Mouse (Mus musculus) heart, embryonic 13.5 days (tissue): ENCODE measurements around the gene Fzr1. TPM values are rescaled to one million over a fixed set of nuclear protein-coding genes. Genes with fewer than 3 reads are reported as not detected.

Experiments
- ATAC-seq: fragments of 200-750 bp; cut with Nextera tagmentation; 2 replicates; pipeline ENCODE4 v1.8.0; 2017; ENCODE audit warnings: moderate TSS enrichment; ENCODE audit not compliant: insufficient number of reproducible peaks, low FRiP score, low TSS enrichment; ENCODE audit errors: extremely low read depth
- H3K27ac ChIP-seq: fragments of 300-500 bp; sonication (generic); replicated peaks from 2 replicates; pipeline ENCODE4 v1.5.1; 2015; ENCODE audit warnings: moderate library complexity, mild to moderate bottlenecking, inconsistent platforms
- H3K27me3 ChIP-seq: fragments of 300-500 bp; sonication (generic); replicated peaks from 2 replicates; pipeline ENCODE4 v1.6.1; 2015; ENCODE audit warnings: mild to moderate bottlenecking, inconsistent platforms
- H3K36me3 ChIP-seq: fragments of 300-500 bp; sonication (generic); 2 replicates; pipeline ENCODE4 v1.6.1; 2015; ENCODE audit warnings: mild to moderate bottlenecking, inconsistent platforms
- H3K4me1 ChIP-seq: fragments of 300-500 bp; sonication (generic); 2 replicates; pipeline ENCODE4 v1.6.1; 2015; ENCODE audit warnings: inconsistent platforms
- H3K4me2 ChIP-seq: fragments of 300-500 bp; sonication (generic); 2 replicates; pipeline ENCODE4 v1.6.1; 2015; ENCODE audit warnings: inconsistent platforms, mild to moderate bottlenecking, moderate library complexity
- H3K4me3 ChIP-seq: fragments of 300-500 bp; sonication (generic); 2 replicates; pipeline ENCODE4 v1.5.1; 2015; ENCODE audit warnings: moderate library complexity, mild to moderate bottlenecking, inconsistent platforms
- H3K9ac ChIP-seq: fragments of 300-500 bp; sonication (generic); 2 replicates; pipeline ENCODE4 v1.6.1; 2015; ENCODE audit warnings: inconsistent platforms, mild to moderate bottlenecking, moderate library complexity
- H3K9me3 ChIP-seq: fragments of 300-500 bp; sonication (generic); 2 replicates; pipeline ENCODE4 v1.6.1; 2016; ENCODE audit warnings: inconsistent platforms
- WGBS: fragments of 180-500 bp; shearing (Covaris S2); methylation state at CpG from one replicate; pipeline ENCODE4 v1.1.7; 2015; ENCODE audit warnings: mixed read lengths; 5-methylcytosine and 5-hydroxymethylcytosine counted together
- polyA plus RNA-seq: library from polyadenylated mRNA; unstranded; fragments of >200 nt; fragmentation: Nextera tagmentation; extraction: Ambion mirVana; gene quantifications from 2 replicates; pipeline ENCODE4 v1.2.1, GENCODE M21; 2015

The Fzr1 gene
- polyA plus RNA-seq, 1 experiment from 2014 or later: 72.2 TPM

DNA sequence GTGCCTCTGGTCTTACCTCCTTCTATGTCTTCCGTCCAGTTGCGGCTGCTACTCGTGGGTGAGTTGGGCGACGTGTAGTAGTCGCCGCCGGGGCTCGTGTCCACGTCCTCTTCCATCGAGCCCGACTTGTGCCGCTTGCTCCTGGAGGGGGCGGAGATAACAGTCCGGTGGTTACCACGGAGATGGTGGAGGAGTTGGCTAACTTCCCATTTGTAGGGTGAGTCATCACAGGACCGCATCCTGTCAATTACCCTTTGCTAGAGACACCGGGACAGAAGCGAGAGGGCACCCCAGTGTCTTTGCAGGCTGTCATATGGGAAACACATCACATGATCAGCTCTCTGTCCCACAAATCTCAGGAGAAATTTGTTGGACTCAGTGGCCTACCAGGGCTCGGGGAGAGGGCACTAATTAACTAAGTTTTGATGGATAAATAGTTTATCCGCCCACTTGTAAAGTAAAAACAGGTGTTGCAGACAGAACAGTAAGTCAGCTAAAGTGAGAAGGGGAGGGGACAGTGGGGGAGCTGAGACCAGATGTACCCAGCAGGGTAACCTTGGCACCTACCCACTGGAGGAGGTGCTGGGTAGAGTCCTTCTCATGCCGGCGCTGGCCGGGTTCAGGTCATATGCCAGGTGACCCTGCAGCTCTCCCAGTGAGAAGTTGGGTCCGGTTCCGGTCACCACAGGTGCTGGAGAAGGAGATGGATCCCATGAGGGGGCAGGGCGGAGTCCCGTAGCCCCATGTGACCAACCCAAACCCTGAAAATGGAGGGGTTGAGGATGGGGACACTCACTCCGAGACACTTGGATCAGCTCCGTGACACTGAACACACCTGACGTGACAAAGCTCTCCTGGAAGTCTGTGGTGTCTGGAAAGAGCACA lies 29.5 kb upstream of the Fzr1 start:
- H3K9me3 ChIP-seq: no peaks in the 10 kb centered on the region
- H3K4me1 ChIP-seq: peaks cover 96% of the 10 kb centered on the region
- peak overlapping the region; percentile 71 for H3K9ac ChIP-seq
- peaks cover 4% of the 10 kb centered on the region; the same call in 1 of the 2 replicates for H3K27me3 ChIP-seq
- peak overlapping the region; percentile 65 for H3K4me2 ChIP-seq
- H3K36me3 ChIP-seq: peaks cover 65% of the 10 kb centered on the region
- H3K27ac ChIP-seq: peak overlapping the region; percentile 98
- ATAC-seq: no peak
- 19% methylated on average over 31 of the region's 31 CpGs for WGBS
- peak overlapping the region; percentile 45 for H3K4me3 ChIP-seq

- Histone ChIP-seq H3K9ac (peak overlapping the region; percentile 71), H3K27ac (peak overlapping the region; percentile 98), H3K36me3 (peaks cover 63% of the 10 kb centered on the region), H3K9me3 (no peaks in the 10 kb centered on the region), H3K4me2 (peak overlapping the region; percentile 65), H3K4me3 (peak overlapping the region; percentile 45), H3K4me1 (peaks cover 96% of the 10 kb centered on the region), H3K27me3 (peaks cover 4% of the 10 kb centered on the region; the same call in 1 of the 2 replicates)
- WGBS: 27% methylated on average over 24 of the region's 24 CpGs
- no peak for ATAC-seq
Observed at GRCm38 (mm10) chr10:81406504-81407440, 28.5 kb upstream of the Fzr1 start.

GRCm38 (mm10) chr10:81405588-81406201 lies 27.4 kb upstream of the Fzr1 start:
- peaks cover 4% of the 10 kb centered on the region; the same call in 1 of the 2 replicates for H3K27me3 ChIP-seq
- ATAC-seq: no peak
- H3K4me2 ChIP-seq: peak overlapping the region; percentile 65
- WGBS: 46% methylated on average over 13 of the region's 13 CpGs
- peaks cover 96% of the 10 kb centered on the region for H3K4me1 ChIP-seq
- no peaks in the 10 kb centered on the region for H3K9me3 ChIP-seq
- H3K9ac ChIP-seq: 0 out of 2 replicates have a peak overlapping the region, but pooled peaks have one; percentile 71
- H3K27ac ChIP-seq: 0 out of 2 replicates have a peak overlapping the region, but pooled peaks have one; percentile 98
- H3K36me3 ChIP-seq: peaks cover 66% of the 10 kb centered on the region
- H3K4me3 ChIP-seq: no peak overlapping the region

GRCm38 (mm10) chr10:81404720-81405119 lies 26.4 kb upstream of the Fzr1 start:
- ATAC-seq: no peak
- Histone ChIP-seq H3K36me3 (peaks cover 76% of the 10 kb centered on the region), H3K9me3 (no peaks in the 10 kb centered on the region), H3K4me2 (no peak overlapping the region), H3K9ac (peak overlapping the region; percentile 37; the same call in 1 of the 2 replicates), H3K27ac (peak overlapping the region; percentile 32; the same call in 1 of the 2 replicates), H3K4me1 (peaks cover 92% of the 10 kb centered on the region), H3K27me3 (peaks cover 12% of the 10 kb centered on the region; the same call in 1 of the 2 replicates), H3K4me3 (no peak overlapping the region)
- 59% methylated on average over 18 of the region's 18 CpGs for WGBS

- Histone ChIP-seq H3K9ac (0 out of 2 replicates have a peak overlapping the region, but pooled peaks have one; percentile 14), H3K36me3 (peaks cover 80% of the 10 kb centered on the region), H3K9me3 (no peaks in the 10 kb centered on the region), H3K4me1 (peaks cover 85% of the 10 kb centered on the region), H3K27me3 (peaks cover 12% of the 10 kb centered on the region; the same call in 1 of the 2 replicates), H3K4me3 (no peak overlapping the region), H3K4me2 (no peak overlapping the region), H3K27ac (no peak overlapping the region; the same call in 1 of the 2 replicates)
- 29% methylated on average over 9 of the region's 9 CpGs for WGBS
- ATAC-seq: no peak
Observed at GRCm38 (mm10) chr10:81404082-81404481, 25.8 kb upstream of the Fzr1 start.

DNA sequence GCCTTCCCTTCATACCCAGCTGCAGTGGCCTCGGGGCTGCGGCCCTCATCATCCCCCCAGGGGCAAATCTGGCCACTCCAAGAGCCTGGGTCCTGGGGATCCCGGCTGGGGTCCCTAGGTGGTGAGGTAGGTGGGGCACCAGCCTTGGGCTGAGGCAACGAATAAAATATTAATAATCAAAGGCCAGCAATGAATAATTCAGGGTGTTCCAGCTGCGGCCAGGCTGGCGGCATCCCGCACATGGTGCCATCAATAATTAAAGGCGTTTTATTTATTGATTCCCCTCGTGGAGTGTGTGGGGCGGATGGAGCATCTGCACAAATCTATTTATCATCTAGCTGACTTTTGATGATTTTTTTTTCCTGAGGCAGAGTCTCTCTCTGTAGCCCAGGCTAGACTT lies 25.2 kb upstream of the Fzr1 start:
- peaks cover 79% of the 10 kb centered on the region for H3K36me3 ChIP-seq

DNA sequence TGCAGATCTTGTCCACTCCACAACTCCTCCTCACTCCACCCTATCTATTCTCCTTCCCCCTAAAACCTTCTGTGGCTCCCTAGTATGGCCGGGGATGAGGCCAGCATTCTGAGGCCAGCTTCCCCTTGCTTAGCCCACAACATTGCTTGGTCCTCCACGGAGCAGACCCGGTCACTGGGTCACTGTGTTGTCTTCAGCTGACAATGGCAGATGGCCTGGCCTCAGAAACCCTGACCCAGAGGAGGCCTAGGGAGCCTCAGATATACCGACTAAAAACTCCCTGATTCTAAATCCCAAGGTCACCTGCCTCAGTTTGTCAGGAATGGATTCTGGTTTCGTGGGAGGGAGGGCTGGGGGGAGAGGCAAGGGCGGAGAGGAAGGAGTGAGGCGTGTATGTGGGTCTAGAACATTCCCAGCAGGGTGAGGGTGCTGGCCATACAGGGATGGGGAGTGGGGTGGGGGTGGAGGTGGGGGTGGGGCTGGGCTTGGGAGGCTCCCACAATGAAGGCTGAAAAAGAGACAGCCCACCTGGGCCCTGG lies 24.0 kb upstream of the Fzr1 start:
- peak overlapping the region; percentile 96 for H3K27ac ChIP-seq
- peaks cover 67% of the 10 kb centered on the region for H3K4me1 ChIP-seq
- peak overlapping the region; percentile 73 for H3K9ac ChIP-seq
- H3K4me2 ChIP-seq: peak overlapping the region; percentile 63
- no peaks in the 10 kb centered on the region for H3K9me3 ChIP-seq
- WGBS: 33% methylated on average over 7 of the region's 7 CpGs
- no peak for ATAC-seq
- H3K27me3 ChIP-seq: peaks cover 12% of the 10 kb centered on the region; the same call in 1 of the 2 replicates
- H3K36me3 ChIP-seq: peaks cover 82% of the 10 kb centered on the region
- H3K4me3 ChIP-seq: peak overlapping the region; percentile 34

More for the DNA sequence above, 25.2 kb upstream of the Fzr1 start:
- Histone ChIP-seq H3K27me3 (peaks cover 12% of the 10 kb centered on the region; the same call in 1 of the 2 replicates), H3K4me3 (no peak overlapping the region), H3K9ac (peak overlapping the region; percentile 73), H3K4me1 (peaks cover 80% of the 10 kb centered on the region), H3K9me3 (no peaks in the 10 kb centered on the region), H3K27ac (peak overlapping the region; percentile 96), H3K4me2 (no peak overlapping the region)
- 68% methylated on average over 10 of the region's 10 CpGs for WGBS
- ATAC-seq: no peak

DNA sequence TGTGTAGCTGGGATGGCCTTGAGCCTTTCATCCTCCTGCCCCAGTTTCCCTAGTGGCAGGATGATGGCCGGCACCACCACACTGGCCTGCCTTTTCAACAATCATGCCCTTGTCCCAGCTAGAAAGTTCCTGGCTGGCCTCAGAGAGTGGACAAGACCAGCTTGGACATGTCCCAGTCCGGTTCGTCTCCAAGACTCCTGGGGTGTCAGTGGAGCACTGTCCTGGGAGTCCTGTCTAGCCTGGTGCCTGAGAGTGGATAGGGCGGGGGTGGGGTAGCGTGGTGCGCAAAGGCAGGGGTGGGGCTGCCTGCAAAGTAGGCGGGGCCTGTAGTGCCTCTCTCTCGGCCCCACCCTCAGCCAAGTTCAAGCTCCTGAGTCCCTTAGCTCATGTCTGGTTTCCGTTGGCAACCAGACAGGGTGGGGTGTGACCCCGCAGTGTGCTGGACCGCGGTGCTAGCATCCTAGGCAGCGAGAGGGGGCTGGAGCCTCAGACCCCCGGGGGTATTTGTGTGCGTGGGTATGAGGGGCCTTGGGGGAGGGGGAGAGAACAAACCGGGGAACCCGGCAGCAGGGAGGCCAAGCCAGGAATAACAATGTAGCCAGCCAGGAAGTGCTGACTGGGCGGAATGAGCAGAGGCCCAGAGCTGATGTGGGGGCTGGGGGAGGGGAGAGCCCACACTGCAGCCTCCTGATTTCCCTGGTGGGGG lies 23.4 kb upstream of the Fzr1 start:
- WGBS: 8% methylated on average over 18 of the region's 18 CpGs
- H3K9ac ChIP-seq: peak overlapping the region; percentile 73
- peak overlapping the region; percentile 96 for H3K27ac ChIP-seq
- H3K9me3 ChIP-seq: no peaks in the 10 kb centered on the region
- peaks cover 11% of the 10 kb centered on the region; the same call in 1 of the 2 replicates for H3K27me3 ChIP-seq
- peak overlapping the region; percentile 63 for H3K4me2 ChIP-seq
- H3K36me3 ChIP-seq: peaks cover 82% of the 10 kb centered on the region
- peaks cover 61% of the 10 kb centered on the region for H3K4me1 ChIP-seq
- ATAC-seq: peak; percentile 54
- peak overlapping the region; percentile 34 for H3K4me3 ChIP-seq

GRCm38 (mm10) chr10:81401205-81401520 lies 22.8 kb upstream of the Fzr1 start:
- Histone ChIP-seq H3K36me3 (peaks cover 79% of the 10 kb centered on the region), H3K4me3 (no peak overlapping the region), H3K4me2 (peak overlapping the region; percentile 63), H3K27me3 (peaks cover 8% of the 10 kb centered on the region; the same call in 1 of the 2 replicates), H3K27ac (peak overlapping the region; percentile 96), H3K9ac (peak overlapping the region; percentile 61), H3K9me3 (no peaks in the 10 kb centered on the region), H3K4me1 (peaks cover 56% of the 10 kb centered on the region)
- ATAC-seq: no peak
- 30% methylated on average over 10 of the region's 10 CpGs for WGBS
